Mouse (Mus musculus): ENCODE results near the gene Atp2a2.

Gene Atp2a2

DNA sequence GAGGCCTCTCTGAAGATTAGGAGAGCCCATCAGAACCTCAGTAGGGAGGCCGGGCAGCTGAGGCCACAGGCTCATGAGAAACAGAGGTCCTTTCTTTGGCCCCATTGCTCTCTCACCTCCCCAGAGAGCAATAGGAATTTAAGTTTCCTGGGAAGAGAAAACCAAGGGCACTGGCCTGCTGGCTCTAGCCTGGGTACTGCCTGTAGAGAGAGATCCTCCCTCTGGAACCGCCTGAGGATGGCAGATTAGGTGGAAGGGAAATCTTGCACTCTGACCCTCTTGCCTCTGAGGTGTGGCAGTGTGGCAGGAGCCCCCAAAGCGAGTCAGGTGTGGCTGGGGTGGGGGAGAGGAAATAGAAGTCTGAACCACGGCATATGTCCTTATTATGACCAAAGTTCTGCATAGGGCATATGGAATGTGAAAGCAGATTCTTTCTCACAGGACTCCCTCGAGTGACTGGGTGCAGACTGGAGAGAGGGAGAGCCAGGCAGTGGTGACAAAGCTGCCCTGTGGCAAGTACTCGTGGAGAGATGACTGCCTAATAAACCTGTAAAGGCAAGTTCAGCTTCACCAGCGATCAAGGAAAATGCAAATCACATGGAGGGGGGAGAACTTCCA, 17.1 kb upstream of the Atp2a2 start:
- DNase-seq (ENCODE audit: low read depth, low spot score), result no peak

DNA sequence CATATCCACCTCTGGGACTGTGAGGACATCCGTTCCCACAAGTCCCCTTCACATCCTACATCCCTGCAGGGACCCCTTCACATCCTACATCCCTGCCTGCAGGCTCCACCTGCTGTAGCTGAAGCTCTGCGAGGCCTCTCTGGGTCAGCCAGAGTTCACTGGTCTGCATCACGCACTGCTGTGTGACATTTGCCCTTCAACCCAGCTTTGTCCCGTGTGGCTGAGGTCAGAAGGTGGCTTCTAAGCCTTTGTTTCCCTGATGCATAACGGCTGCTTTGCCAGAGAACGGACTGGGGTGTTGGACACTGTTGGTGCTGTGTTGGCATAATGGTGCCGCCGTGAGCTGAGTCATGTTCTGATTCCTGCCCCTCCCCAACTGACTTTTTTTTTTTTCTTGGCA, 16.2 kb upstream of the Atp2a2 start:
- DNase-seq (ENCODE audit: low read depth, low spot score), result no peak

DNA sequence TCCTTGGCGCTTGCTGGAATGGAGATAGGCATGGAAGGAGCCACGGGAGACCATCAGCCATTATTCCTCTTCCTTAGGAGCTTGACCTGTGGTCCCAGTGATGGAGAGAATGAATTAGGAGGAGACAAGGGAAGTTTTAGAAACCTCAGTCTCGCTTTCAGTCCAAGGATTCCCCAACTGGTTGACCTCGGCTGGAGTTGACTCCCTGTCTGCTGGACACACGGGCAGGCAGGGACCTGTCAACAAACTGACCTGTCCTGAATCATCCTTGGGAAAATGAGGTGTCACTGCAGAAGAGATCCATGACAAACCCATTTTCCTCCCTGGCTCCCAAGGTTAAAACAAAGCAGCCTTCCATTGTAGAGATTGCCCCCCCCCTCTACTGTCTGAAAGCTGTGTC, 14.9 kb upstream of the Atp2a2 start:
- DNase-seq (ENCODE audit: low read depth, low spot score), result no peak

DNA sequence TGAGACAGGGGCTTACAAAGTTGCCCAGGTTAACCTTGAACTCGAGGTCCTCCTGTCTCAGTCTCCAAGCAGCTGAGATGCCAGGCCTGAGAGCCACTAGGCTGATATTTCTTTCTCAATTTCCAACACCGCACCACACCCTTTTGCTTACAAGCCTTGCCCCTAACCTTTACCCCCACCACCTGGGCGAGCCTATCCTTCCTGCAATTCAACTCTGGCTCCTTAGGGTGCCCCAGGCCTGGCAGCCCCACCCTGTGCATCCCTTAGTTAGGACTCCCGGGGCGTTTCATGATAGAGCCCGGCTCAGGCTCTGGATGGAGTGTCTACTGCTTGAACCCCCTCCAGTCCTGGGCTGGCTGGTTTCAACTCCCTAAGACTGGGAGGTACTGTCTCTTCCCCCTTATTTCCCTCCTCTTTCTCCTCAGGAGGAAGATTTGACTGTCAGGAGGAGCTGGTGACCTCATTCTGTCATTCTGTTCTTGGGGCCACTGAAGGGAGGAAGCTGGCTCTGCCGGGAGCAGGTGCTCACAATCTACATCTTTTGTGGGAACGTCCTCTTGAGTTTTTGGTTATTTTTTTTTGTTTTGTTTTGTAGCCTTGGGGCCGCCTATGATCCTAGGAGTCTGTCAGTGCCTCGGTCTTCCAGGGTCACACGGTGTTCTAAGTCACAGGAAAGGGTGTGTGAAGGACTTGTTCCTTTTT, 14.2 kb upstream of the Atp2a2 start:
- no peak for DNase-seq (ENCODE audit: low read depth, low spot score)

DNA sequence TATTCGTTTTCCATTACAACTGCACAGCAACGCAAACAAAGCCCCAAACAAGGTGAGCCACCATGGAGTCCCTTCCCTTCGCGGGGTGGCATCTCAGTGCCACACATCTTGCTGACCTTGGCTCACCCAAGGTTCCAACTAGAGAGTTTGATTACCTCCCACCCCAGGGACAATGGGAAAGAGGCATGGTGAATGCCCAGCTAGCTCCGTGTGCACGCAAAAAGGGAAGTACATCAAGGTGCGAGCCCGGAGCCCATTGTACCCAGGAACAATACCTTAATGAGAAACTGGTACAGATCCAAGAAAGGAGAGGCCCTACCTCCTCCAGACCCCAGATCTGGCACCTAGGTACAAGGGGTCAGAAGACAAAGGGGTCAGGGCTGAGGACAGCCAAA, 12.1 kb upstream of the Atp2a2 start:
- no peak for DNase-seq (ENCODE audit: low read depth, low spot score)

DNA sequence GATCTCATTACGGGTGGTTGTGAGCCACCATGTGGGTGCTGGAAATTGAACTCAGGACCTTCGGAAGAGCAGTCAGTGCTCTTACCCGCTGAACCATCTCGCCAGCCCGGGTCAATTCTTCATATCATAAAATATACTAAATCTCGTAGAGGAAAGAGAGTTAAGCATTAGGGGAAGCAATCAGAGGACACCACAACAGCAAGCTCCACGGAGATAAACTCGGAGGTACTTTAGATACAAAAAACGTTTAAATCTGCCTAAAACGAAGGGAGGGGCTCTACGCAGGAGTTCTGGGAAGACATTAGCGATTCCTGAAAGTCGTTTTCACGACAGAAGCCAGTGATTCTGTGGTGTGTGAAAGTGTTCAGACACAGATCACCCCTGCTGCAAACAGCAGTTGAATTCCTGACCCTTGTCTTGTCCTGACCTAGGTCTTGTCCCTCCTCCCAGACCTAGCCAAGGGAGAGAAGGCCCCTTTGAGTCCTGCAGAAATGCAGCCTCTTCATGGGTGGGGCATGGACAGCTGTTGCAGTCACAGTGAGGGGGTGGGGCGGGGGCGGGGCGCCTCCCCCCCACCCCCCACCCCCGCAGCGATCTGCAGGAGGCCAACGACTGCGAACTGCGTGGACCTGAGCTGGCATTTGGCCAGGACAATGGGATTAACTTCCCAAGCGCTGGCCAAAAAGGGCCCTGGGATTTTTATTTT, 11.5 kb upstream of the Atp2a2 start:
- no peak for DNase-seq (ENCODE audit: low read depth, low spot score)

DNA sequence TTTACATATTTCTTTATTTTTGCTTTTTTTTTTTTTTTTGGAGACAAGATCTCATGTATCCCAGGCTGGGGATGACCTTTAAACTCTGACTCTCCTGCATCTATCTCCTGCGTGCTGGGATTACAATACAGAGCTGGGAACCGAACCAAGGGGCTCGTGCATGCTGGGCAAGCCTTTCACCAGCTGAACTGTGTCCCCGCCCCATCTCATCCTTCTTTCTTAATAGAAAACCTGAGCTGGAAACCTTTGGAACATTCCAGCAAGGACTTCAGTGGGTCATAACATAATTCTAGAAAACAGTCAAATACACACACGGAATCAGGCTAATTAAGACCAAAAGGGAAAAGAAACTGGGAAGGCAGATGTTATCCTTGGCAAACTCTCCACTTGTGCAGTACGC, 10.0 kb upstream of the Atp2a2 start:
- DNase-seq (ENCODE audit: low read depth, low spot score), result no peak

DNA sequence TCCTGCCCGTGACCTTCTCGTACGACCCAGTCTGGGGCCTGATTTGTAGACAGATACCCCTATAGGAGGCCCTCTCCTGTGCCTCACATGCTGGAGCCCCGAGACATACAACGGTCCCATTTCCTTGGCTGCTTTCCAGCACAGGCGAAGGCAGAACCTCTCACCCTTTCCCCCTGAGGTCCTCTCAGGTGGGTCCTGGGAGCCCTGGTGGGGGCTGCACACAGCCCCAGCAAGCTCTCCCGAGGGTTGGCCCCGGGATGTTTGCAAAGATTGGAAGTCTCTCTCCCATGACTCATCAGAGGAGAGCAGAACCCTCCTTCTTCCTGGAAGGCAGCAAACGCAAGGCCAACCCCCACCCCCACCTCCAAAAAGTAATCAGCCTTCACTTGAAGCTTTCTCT, 9.4 kb upstream of the Atp2a2 start:
- DNase-seq (ENCODE audit: low read depth, low spot score), result no peak

DNA sequence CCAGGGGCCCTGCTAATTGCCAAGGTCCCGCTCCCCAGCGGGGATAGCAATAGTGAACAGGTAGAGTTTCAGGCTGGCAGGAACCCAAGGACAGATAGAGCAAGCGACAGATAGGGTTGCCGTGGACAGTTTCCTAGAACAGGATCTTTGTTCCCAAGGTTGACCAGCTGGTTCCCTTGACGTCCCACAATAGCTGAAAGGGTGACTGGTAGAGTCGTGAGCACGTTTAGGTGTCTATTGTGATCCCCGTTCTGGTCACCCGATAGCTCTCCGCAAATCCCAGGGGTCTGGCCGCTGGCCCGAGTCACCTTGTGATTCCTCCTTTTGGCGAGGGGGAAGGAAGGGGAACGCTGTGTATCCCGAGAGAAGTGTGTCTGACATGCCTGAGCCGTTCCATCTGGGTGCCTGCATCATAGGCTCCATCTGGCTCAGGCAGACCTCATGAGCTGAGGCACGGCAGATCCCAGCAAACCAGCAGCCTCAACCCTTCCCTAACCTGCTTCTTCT, 8.7 kb upstream of the Atp2a2 start:
- no peak for DNase-seq (ENCODE audit: low read depth, low spot score)

DNA sequence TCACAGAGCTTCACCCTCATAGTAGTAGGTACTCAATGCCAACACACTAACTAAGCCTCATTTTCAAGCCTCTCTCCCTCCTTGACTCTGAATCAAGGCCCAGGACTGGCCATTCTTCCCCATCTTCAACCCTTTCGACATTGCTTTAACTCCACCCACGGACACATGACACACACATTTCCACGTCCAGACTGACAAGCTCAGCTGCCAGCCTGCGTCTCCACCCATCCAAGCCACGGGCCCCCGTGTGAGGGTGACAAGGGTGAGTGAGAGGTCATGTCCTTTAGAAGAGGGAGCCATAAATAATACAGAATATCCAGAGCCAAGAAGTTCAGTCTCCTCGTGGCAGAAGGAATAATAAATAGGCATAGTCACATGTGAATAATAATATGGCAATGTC, 7.6 kb upstream of the Atp2a2 start:
- DNase-seq (ENCODE audit: low read depth, low spot score), result no peak

DNA sequence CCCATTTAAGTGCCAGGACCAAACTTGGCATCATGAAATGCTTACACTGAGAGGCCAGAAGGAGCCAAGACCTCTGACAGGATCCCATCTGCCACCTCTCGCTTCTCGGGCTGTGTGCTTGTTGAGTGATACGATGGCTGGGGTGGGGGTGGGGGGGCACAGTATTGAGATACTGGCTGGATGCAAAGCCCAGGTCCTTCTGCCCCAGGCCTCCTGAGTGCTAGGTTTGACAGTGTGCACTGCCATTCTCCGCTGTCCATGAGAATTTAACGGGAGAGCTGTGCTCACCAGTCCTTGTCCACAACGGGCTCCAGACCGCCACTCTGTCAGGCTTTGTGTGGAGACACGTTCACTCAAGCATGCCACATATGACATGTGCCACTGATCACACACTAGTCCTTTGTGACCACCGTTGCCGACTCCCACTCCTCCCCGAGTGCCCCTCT, 6.9 kb upstream of the Atp2a2 start:
- DNase-seq (ENCODE audit: low read depth, low spot score), result no peak

DNA sequence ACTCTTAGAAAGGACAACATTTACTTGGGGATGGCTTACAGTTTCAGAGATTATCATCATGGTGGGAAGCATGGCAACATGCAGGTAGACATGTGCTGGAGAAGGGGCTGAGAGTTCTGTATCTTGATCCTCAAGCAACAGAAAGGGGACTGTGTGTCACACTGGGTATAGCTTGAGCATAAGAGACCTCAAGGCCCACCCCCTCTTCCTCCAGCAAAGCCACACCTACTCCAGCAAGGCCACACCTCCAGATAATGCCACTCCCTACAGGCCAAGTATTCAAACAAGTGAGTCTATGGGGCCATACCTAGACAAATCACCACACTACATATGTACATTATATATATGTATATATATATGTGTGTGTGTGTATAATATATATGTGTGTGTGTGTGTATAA, 5.4 kb upstream of the Atp2a2 start:
- DNase-seq (ENCODE audit: low read depth, low spot score), result no peak

DNA sequence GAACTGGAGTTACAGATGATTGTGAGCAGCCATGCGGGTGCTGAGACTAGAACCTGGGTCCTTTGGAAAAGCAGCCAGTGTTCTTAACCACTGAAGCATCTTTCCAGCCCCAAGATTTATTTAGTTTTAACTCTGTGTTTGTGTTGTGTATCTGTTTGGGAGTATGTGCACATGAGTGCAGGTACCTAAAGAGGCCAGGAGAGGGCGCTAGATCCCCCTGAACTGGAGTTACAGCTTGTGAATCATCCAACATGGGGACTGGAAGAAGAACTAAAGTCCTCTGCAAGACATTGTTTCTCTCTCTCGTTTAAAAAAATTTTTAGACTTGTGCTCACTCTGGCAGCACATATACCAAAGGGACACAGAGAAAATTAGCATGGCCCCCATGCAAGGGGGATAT, 4.4 kb upstream of the Atp2a2 start:
- DNase-seq (ENCODE audit: low read depth, low spot score), result no peak

DNA sequence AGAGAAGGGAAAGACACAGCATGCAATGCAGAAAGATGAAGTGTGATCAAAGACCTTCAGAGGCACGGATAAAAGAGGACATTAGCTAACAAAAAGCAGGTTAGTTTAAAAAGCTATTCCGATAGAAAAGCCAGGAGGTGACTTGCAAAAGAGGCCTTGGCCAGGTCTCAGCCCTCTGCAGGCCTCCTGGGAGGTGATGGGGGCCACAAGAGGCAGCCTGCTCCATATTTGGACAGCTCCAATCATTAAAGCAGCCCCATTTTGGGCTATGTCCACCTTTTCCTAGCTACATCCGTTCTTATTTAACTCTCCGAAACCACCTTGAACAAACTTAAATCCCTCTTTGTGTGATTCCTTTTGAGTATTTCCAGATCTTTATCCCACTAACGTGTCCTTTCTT, 3.5 kb upstream of the Atp2a2 start:
- no peak for DNase-seq (ENCODE audit: low read depth, low spot score)

DNA sequence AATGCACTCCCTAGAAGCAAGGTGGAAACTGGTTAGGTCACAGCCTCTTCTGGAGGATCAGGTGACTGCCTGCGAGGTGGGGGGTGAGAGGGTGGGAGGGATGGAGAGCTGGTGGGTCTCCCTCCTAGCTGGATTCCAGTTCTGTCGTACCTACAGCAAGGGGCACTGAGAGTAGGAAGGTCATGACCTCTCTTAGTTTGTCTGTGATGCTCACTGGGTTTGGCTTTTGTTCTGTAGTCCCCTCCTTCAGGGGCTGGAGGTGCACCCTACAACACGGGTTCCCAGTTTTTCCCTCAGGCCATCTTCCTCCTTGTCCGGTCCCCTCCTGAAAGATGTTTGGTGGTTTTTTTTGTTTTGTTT, 1.7 kb upstream of the Atp2a2 start:
- DNase-seq (ENCODE audit: low read depth, low spot score), result no peak

DNA sequence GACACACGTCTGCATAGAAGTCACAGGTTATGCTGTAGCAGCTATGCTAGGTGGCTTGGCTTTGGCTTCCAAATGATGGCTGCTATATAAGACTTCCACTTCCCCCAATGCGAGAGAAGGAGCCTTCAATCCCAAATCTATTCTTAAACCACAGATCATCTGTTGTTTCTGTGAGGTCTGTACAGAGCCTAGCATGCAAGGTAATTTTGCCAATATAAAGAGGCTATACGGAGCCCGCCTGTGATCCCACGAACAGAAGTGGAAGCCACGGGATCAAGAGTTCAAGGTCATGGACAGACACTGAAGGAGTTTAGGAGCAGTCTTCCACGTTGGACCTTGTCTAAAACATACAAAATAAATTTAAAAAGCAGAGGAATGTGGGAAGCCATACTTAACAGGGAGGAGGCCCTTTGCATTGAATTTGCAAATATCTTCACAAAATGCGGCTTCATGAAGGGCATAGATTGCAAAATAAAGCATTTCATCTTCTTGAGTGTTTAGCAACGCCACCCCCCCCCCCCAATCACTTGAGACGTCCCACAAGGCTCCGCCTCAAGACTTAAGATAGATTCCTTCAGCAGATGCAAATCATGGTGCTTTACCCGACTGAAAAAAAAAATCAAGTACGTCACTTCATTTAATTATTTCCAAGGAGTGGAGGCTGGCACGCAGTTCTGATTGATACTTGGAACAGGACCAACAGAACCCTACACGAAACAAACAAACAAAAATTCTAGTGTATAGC, 1.2 kb upstream of the Atp2a2 start:
- no peak for DNase-seq (ENCODE audit: low read depth, low spot score)

DNA sequence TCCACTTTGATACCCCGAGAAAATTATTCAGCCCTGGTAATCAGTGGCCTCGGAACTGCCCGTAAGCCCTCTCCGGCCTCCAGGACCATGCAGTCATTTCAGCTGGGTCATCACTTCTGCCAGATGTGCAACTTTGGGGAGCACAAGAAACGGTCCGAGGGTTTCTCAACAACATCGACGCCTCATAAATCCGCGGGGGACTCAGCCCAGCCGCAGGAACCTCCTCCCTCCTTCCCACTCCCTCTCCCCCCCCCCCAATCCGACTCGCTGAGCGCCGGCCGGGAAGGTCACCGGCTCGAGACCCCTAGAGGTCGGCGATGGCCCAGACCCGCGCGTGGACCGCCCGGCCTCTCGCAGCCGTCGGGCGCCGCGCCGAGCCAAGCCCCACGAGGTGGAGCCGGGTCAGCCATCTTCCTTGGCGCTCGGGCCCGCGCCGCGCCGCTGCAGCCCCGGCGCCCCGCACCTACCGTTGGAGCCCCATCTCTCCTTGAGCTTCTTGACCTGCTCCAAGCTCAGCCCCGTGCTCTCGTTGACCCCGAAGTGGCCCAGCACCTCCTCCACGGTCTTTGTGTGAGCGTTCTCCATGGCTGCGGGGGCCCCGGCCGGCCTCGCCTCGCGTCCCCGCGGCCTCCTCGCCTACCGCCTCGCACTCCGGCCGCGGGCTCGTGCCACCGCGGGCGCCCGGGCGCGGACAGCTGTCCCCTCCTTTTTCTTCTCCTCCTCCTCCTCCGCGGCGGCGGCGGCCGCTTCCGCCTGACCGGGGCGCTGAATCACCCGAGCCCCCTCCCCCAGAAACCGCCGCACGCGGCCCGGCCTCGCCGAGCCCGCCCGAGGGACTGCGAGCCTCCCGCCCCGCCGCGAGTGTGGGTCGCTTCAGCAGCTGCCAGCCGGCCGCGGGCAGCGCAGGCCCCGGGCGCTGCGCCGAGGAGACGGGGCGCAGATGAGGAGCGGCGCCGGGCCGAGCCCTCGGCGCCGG, 636 bp downstream of the Atp2a2 start:
- no peak for DNase-seq (ENCODE audit: low read depth, low spot score)

DNA sequence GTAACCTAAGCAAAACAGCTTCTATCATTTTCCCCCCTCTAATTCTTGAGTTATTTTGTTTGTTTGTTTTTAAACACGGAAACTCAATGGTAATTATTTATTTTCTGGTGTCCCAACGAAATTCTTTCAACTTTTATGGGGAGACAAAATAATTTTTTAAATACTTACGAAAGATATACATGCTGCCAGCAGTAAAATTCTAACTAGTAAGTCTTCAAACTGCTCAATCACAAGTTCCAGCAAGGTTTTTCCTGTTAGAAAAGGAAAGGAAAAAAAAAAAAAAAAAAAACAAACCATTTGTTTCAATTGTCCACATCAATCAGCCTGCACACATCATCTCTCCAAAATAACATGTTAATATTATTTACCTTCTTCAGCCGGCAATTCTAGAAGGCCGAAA, 1.5 kb downstream of the Atp2a2 start:
- DNase-seq (ENCODE audit: low read depth, low spot score), result no peak

DNA sequence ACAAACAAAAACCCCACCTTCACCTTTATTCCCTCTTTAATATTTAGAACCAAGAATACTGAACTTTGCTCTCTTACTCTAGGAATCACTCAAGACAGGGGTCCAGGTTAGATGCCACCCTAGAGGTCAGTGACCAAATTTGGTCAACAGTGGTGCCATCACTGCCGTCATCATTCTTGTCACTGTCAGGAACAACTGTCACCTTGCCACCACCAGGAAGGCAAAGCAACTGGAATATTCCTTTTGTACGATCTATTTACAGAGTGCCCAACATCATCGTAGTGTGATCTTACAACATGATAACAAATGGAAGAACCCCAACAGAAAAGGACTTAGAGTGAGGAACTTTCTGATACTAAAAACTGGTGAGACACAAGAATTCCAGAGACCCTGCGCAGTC, 1.9 kb downstream of the Atp2a2 start:
- no peak for DNase-seq (ENCODE audit: low read depth, low spot score)

DNA sequence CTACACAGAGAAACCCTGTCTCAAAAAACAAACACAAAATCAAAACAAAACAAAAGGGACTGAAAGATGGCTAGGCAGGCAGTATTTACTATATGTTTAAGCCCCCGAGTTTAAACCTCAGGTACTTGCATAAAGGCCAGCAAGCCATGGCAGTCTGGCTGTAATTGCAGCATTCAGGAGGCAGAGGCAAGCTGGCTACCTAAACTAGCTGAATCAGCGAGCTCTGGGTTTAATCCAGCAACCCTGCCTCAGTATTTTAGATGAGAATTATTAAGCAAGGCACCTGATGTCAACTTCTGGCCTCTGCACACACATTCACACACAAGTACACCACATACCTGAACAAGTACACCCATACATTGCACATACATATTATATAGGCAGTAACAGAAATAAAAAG, 4.0 kb downstream of the Atp2a2 start:
- no peak for DNase-seq (ENCODE audit: low read depth, low spot score)

DNA sequence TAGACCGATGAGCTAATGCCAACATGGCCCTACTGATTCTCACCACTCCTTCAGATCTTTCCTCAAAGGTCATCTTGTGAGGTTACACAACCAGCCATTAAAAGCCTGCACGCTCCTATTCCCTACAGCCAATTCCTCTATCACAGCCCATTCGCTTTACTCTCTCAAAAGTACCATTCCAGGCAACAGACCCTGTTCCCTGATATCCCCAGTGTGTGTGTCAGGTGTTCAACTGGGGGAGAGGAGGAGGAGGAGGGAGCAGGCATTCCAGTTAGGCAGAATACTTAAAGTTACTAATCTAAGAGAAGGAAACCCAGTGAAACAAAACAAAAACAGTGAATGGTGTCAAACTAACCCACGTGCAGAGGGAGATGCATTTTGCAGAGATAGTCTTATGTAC, 5.0 kb downstream of the Atp2a2 start:
- no peak for DNase-seq (ENCODE audit: low read depth, low spot score)
